Mouse (Mus musculus): ENCODE data around the gene Il11ra1.
"Not testable (repeated sequence)": the region's sequence is repeated elsewhere in the genome, so short reads cannot be mapped to it uniquely, and the experiment has no call there.

DNA sequence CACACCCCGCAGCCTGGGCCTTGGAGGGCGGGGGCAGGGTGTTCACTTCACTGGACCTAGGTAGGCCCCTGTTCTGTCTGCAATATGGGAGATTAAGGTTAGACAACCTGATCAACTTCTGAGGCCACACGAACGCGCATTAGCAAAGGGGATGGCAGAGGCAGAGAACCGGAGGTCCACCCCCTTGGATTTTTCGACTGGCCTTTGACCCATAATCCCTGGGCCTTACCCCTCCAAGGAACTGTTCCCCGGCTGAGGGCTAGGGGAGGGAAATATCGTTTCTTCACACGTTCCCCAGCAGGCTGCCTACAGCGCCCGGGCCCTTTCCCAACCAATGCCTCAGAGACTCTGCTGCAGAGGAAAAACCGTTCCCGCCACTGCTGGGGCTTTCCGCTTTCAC lies 3.3 kb upstream of the Il11ra1 start:
- not testable (repeated sequence) for TF ChIP-seq CTCF (IDR thresholded peaks at IDR 0.05; ENCODE audit: low read depth, low read length); EP300 (IDR thresholded peaks at IDR 0.05; ENCODE audit: insufficient read depth, low read depth, low read length); POLR2A (IDR thresholded peaks at IDR 0.05; ENCODE audit: insufficient read depth, low read length)
